Mouse (Mus musculus): ENCODE measurements around the gene AF366264. TPM values are rescaled to one million over a fixed set of nuclear protein-coding genes. Genes with fewer than 3 reads are reported as not detected.

Gene AF366264
- not detected in 2 replicates for polyA plus RNA-seq (2015; fragmentation: Nextera tagmentation; extraction: Ambion mirVana)

DNA sequence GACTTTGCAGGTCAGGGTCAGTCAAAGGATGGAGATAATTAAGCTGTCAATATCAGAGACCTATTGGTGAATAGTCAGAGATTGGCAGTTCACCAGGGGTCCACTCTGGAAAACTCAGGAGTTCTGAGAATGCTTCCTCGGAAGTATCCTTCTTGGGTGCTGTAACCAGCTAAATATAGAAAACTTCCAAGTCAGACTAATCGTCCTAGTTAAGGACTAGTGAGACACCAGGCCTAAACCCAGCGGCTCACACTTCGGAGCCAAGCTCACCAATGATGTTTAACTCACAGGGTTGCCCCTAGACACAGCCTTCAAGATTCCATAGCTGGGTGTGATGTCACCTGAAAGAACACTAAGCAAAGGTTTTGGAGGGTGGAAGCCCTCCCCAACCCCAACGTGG is at the start of gene AF366264:
AF366264 (minus strand) TSS at position 101 of the 400 bp plus-strand sequence.

DNA sequence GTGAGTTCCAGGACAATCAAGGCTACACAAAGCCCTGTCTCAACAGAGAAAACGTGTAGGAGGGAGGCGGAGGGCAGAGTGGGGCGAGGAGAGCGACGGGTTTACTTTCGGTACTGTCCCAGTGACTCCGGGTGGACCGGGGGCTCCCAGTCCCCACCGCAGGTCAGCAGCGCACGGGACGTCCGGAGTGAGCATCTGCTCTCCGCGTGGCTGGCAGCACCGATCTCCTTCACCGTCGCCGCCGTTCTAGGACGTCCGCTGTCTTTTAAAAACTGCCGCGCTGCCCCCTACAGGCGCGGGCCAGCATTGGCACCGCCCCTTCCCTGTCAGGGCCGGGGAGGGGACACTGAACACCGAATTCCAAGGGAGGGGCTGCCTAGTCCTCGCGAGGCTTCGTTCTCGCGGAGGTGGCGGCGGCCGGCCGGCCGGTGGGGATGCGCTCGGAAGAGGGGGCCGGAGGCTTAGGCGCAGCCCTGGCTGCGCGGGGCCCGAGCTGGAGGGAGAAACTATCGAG is 52.9 kb downstream of the AF366264 start, which contains the start of gene Upf3a:
Upf3a (plus strand) TSS at position 366 of the 514 bp plus-strand sequence.

Other genes with a start within 250 kb of the AF366264 start
- gene Rasa3, start 160.8 kb downstream of the AF366264 start, polyA plus RNA-seq (2015; fragmentation: Nextera tagmentation; extraction: Ambion mirVana), result 54.2 and 58.0 TPM in 2 replicates
- gene Cfap97d2, start 132.5 kb downstream of the AF366264 start, polyA plus RNA-seq (2015; fragmentation: Nextera tagmentation; extraction: Ambion mirVana), result not detected in 2 replicates
- 90.6 and 99.0 TPM in 2 replicates for gene Cdc16, start 80.7 kb downstream of the AF366264 start, polyA plus RNA-seq (2015; fragmentation: Nextera tagmentation; extraction: Ambion mirVana)
- gene Upf3a, start 52.8 kb downstream of the AF366264 start, polyA plus RNA-seq (2015; fragmentation: Nextera tagmentation; extraction: Ambion mirVana), result 29.1 and 31.5 TPM in 2 replicates
- gene Champ1, start 31.3 kb upstream of the AF366264 start, polyA plus RNA-seq (2015; fragmentation: Nextera tagmentation; extraction: Ambion mirVana), result 11.9 and 13.8 TPM in 2 replicates
- 19.1 and 20.4 TPM in 2 replicates for gene Coprs, start 51.9 kb upstream of the AF366264 start, polyA plus RNA-seq (2015; fragmentation: Nextera tagmentation; extraction: Ambion mirVana)